Mouse (Mus musculus): ENCODE measurements around the gene Mtmr12.

Mtmr12 gene

DNA sequence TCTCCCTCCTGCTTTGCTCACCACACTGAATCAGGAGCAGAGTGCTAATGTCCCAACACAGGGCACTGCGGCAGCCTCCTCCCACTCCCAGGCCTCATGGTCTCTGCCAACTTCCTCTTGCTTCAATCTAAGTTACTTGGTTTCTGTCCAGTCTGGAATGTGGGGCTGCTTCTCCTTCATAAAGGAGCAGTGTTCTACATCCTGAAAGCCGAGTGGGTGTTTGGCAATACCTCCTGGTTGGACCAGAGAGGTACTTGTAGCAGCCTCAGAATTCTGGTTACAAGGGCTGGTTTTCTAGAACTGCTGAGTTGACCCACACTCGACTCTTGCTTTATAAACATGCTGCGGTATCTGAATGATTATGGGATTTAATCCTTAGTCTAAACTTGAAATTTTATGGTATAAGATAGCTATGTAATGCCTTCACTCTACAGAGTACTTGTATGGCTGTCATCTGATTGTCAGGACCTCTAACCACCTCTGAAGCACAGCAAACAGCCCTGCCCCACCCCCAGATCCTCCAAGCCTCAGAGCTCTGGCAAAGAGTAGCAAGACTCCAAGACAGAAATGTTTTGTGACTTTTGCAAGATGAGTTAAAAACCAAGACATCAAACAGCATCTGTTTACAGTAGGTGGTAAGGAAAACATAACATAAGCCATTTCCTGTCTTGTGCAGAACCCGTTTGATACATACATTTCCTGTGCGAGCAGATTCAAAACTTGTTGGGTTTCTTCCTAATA lies 80.1 kb downstream of the Mtmr12 start:
- peak; percentile 50 for DNase-seq

DNA sequence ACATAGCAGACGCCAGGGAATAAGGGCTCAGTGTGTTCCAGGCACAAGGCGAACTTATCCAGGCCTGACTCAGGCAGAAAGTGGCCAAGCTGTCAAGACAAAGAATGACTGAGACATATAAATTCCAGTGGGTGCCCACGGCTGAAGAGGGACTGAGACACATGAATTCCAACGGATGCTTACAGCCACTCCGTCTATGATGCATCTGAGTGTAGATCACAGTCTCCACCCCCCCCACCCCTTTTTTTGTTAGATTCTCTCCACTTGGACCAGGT lies 80.6 kb downstream of the Mtmr12 start:
- no peak for DNase-seq

DNA sequence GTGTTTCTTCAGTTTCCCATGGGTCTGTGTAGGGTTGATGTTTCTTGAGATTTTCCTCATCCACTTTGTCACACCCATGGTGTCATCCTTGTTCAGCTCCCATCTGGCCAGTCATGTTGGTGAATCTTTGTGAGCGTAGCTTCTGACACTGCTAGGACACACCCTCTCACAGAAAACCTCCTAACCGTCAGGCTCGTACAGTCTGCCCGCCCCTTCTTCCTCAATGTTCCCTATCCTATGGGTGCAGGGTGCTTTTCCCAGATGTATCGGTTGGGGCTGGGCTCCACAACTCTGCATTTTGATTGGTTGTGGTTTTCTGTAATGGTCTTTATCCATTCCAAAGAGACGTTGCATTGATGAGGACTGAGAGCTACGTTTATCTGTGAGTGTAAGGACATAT lies 85.5 kb downstream of the Mtmr12 start:
- no peak for DNase-seq

DNA sequence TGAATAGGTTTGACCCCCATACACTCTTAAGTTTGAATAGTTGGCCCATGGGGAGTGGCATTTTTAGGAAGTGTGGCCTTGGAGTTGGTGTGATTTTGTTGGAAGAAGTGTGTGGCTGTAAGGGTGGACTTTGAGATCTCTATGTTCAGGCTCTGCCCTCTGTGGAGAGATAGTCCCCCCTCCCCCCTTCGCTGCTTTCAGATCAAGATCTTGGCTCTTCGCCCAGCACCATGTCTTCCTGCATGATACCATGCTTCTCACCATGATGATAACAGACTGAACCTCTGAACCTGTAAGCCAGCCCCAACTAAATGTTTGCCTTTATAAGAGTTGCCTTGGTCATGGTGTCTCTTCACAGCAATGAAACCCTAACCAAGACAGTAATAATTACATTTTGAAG lies 86.9 kb downstream of the Mtmr12 start:
- no peak for DNase-seq

DNA sequence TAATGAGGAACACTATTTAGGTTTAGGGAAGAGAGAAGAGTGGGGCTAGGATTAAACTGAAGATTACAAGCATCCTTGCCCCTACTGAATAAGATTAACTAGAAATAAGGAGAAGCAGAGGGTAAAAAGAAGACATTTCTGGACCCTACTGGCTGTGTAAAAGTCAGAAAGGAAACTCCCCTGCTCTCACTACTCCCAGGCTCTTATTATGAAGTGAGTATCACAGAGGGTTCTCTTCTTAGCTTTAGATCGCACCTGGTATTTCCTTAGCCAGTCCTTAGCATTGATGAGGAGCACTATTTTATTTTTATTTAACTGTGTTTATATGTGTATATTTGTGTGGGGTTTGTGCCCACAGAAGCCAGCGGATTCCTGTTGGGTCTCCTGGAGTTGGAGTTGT lies 91.4 kb downstream of the Mtmr12 start:
- DNase-seq: no peak

DNA sequence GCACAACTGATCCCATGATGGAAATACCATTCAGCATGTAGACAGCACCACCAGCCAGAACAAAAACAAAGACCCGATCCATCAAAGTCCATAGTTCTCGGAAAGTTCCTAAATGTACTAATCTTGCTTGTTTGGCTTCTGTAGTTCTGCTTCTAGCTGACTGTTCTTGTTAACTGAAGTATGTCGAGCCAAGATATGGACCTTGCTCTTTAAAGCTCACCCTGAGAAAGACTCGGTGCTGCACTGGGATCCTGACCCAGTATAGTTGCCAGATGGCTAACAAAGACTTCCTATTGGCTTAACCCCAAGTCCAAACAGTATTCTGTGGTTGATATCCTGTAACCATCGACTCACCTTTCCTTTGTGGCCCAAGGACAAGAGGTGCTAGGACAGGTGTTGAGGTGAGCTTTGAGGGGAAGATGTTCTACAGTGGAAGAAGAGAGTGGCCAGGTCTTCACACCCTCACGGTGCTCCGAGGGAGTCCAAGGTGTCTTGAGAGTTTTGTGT lies 93.5 kb downstream of the Mtmr12 start:
- no peak for DNase-seq

DNA sequence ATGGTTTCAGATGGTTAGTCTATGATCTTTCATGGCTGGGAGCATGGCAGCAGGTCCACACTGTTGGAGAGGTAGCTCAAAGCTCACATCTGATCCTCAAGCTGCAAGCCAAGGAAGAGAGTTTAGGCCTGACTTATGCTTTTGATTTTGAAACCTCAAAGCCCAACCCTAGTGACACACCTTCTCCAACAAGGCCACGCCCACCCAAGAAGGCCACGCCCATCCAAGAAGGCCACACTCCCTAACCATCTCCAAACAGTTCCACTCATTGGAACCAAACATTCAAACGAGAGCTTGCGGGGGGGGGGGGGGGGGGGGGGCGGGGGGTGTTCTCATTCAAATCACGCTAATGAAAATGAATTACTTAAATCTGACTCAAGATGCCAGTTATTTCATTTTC lies 96.9 kb downstream of the Mtmr12 start:
- no peak for DNase-seq

DNA sequence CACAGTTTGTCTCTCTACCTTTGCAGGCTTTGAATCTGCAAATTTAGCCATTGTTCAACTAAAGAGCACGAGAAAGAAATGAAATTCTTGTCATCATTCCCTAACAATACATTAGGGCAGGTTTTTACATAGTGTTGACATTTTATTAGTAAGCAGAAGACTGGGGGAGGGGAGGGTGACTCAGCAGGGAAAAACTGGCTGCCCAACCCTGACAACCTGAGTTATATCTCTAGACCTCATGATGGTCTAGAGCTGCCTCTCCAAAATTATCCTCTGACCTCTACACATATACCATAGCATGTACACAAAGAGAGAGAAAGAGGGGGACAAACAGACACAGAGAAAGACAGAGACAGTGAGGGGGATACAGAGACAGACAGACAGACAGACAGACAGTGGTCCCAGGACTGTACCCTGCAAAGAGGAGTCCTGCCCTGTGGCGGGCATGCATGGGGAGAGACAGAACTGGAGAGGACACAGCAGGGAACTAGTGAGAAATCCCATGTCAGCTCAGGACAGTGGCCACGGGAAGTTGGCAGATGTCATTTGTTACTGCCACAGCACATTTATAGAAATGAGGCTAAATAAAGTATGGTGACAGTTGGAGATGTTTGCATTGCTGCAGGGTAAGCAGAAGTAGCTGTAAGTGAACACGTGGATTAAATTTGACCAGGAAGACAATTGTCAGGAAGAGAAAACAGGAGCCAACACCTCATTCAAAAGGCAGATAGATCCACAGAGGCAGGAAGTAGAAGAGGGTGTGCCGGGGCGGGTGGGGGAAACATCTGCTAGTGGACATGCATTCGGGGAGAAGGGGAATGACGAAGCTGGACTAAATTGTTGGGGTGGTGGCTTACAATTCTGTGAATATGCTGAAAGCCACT lies 101.6 kb downstream of the Mtmr12 start:
- no peak for DNase-seq

DNA sequence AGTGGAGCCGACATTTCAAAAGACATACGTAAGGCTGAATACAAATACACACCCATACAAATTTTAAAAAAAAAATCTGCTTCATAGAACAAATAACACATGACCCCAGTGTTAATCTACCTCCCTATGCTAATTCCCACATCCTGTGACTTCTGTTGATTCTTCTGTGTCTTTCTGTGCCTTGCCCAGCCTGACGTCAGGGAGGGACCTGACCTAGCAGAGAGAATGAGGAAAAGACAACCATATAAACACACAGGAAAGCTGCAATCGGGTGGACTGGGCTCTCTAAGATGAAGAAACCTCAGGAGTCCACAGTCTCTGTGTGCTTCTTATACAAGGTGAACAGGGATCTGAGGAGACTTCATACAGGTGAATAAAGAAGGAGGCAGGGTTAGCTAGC lies 102.3 kb downstream of the Mtmr12 start:
- no peak for DNase-seq

DNA sequence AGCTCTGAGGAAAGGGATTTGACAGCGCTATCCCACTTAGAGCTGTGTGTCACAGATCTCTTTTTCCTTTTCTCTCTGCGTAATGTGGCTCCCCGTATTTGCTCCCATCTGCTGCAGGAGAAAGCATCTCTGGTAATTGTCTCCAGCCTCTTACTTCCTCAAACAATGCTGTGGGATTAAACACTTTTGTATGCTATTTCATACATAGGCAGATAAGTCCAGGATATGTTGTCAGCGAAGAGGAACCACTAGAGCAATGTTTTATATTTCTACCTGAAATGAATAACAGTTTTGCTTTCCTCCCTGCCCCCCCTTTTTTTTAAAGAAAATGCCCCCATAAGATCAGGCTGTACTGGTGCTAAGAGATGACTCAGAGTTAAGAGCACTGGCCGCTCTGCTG lies 103.7 kb downstream of the Mtmr12 start:
- no peak for DNase-seq

DNA sequence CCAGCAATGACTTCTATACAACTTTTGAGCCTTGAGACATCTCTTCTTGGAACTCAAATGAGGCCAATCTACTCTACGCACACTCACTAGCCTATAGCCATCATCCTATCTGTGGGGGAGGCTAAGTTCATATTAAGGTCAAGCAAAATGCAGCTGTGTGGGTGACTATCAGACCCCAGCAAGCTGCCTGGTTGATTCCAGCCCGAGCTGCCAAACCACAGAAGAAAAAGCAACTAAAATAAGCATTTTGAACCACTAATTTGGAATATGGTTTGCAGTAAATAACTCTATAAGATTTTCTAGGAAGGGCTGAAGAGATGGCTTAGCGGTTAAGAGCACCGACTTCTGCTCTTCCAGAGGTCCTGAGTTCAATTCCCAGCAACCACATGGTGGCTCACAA lies 105.8 kb downstream of the Mtmr12 start:
- DNase-seq: no peak

DNA sequence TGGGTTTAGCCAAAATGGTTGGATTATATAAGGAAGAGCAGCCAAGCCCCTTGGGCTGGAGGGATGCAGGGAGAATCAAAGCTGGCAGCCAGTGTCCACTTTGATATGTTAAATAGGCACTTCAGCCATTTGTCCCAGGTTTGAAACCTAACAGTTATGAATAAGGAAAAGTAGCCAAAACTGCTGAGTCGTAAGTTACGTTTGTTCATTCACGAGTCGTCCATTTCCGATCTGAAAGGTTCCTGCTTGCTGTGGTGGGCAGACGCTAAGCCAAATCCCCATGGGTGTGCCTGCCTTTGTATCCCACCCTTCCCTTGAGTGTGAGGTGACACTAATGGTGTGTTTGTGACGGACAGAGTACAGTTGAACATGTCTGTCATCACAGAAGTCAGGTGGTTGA lies 106.6 kb downstream of the Mtmr12 start:
- DNase-seq: no peak

DNA sequence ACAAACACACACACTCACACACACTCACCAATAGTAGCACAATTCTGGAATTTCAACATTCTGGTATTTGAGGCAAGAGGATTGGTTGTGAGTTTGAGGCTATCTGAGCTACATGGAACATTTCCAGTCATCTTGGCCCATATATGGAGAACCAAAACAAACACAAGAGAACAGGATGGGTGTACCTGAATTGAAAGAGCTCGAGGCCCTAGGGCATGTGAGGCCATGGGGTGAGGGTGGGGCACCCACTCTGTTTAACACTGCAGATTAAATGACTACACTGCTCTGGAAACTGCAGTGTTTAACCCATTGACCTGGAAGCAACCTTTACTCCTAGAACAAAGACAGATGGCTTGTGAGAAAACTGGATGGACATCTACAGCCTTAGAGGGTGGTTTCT lies 108.4 kb downstream of the Mtmr12 start:
- no peak for DNase-seq

DNA sequence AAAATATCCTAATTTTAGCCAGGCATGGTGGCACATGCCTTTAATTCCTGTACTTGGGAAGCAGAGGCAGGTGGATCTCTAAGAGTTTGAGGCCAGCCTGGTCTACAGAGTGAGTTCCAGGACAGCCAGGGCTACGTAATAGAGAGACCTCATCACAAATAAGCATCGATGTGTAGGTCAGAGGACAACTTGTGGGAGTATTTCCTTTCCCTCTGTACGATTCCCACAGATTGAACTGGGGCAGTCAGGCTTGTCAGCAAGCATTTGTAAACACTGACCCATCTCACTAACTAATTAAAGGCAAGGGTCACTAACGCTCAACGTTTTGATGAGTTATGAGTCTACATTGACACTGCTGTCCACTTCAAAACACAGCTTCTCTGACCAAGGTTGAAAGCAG lies 109.8 kb downstream of the Mtmr12 start:
- DNase-seq: no peak

DNA sequence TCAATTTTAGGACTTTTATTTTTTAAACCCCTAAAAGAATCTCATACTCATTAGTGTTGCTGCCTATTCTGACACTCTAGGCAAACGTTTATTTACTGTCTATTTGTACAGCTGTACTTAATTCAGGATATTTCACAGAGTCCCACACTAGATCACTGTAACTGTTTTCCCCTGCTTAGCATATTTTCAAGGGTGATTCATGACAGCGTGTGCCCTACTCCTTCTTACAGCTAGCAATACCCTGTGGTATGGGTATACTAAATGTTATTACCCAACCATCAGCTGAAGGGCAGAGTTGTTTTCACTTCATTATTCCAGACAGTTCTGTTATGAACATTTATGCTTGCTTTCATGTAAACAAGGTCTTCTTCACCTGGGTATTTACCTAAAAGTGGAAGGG lies 111.2 kb downstream of the Mtmr12 start:
- no peak for DNase-seq

DNA sequence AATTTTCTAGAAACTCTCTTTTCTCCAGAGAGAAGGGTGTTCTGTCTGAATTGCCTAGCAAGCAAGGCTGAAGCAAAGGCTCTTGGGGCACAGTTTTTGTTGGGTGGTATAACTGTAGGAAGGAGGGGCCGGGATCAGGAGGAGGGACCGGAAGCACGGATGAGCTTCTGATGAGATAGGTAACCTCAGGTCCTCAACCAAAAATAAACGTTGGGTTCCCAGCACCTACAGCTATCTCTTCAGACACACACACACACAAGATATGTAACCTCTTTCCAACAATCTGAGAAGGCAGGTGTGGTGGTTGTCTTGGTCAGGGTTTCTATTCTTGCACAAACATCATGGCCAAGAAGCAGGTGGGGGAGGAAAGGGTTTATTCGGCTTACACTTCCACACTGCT lies 112.5 kb downstream of the Mtmr12 start:
- DNase-seq: no peak

DNA sequence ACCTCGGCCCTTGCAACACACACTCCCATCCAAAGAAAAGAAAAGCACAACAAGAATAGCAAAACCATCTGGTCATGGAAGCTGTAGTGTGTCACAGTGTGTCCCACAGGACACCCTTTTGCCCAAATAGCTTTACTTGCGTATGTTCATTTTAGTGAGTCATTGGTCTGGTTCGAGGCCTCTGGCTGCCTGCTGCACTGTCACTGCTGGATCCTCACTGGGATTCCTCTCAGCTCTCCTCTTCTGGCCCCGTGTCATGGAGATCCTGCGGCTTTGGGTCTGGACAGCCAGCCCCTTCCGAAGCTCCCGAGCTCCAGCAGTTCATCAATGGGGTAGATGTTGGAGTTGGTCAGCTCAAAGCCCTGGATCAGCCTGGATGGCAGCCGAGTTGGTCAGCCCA lies 113.6 kb downstream of the Mtmr12 start:
- no peak for DNase-seq

DNA sequence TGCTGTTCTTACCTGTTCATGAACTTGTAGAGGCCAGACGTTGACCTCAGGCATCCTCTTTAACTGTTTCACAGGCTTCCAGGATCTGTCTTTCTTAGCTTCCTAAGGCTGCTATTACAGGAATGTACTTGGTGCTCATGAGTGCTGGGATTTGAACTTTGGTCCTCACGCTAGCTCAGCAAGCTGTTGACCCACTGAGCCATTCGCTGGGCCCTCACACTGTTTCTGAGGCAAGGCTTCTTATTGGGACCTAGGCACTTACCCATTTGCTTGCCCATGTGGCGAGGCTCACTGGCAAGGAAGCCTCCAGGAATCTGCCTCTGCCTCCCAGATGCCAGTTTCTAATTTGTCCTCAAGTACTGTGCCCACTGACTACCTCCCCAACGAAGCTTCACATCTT lies 115.1 kb downstream of the Mtmr12 start:
- DNase-seq: no peak

DNA sequence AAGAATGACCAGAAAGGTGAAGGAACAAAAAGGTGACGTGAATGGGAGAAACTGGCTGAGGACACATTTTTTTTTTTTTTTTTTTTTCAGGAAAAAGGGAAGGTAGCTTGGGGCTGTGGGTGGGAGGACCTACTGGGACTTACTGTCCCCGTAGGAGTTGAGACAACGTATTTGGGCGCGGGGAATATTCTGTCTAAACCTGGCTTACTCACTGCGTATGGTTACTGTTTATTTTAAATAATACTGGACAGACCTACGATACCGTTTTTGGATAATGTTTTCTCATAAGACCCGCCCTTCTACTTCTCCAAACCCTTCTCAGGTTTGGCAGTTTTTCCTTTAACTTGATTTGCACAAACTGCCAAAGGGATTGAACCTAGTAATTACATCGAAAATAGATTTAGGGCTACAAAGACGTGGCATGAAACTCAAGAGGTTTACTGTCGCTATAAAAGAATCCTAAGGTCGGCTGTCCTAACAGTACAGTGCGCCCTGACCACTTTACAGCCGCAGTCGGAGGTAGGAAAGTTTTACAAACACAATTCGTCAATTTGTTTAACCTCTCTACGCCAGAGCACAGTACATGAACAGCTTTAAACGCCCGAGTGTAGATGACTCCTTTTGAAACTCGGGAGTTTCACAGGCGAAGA lies 115.7 kb downstream of the Mtmr12 start:
- no peak for DNase-seq

DNA sequence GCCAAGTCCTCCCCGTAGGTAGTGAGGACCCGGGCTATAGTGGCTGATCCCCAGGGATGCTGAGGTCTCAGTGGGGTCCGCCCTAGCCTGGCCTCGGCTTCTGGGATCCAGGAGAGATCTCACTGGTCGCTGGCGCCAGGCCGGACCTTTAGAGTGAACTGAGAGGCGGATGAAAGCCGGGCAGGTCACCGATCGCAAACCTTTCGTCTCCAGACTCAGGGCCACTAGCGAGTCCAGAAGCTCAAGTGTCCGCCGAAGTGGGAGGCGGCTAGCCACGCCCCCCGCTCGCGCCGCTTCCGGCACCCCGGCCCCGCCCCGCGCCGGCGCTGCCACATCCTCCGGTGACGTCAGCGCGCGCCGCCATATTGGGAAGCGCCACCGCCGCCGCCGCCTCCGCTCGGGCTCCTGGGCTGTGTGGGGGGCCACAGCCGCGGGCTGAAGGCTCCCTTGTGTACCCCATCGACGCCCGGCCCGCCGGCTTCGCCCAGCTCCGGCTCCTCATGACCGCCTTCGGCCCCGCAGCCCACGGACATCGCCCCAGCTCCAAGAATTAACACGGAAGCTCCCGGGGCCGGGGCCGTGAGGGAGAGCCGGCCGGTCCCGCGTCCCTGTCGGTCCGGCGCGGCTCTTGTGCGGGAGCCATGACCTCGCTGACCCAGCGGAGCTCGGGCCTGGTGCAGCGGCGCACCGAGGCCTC lies 116.4 kb downstream of the Mtmr12 start, which contains the start of gene Golph3:
Gene Golph3, plus strand, starts transcription at position 360 of the 697 bp plus-strand sequence.
- DNase-seq: peak; percentile 97

DNA sequence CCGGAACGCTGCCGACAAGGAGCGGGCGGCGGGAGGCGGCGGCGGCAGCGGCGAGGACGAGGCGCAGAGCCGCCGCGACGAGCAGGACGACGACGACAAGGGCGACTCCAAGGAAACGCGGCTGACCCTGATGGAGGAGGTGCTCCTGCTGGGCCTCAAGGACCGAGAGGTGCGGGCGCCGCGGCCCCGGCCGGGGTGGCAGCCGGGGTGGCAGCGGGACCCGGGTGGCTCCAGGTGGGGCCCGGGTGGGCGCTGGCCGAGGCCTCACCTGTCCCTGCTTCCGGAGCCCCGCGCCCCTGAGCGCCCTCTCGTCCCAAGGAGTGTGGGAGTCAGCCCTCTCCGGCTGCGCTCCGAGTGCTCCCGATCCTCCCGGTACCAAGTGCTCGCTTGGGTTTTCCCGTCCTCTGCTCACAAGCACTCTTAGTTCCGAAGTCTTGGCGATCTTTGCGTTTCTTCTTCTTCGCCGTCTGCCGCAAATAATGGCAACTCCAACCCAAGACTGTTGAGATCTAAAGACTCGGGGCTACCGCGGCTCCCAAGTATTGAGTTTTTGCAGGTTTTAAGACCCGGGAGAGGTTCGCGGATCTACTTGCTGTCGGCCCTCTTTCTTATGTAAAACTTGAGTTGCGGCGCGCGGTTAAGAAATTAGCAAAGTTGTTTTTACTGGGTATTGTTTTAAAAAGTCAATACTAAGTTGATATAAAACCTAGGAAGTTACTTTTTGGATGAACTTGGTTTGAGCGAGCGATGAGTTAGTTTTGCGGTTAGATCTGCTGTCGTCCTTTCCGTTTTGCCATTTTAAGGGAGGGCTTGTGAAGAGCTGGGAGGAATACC lies 117.2 kb downstream of the Mtmr12 start, which contains the start of gene 1810049J17Rik:
Gene 1810049J17Rik, minus strand, starts transcription at position 112 of the 834 bp plus-strand sequence.
- DNase-seq: peak; percentile 45

Measured in lung, postnatal 14 days (tissue).